Mouse (Mus musculus) heart, embryonic 16.5 days (tissue): ENCODE data around the gene Dcps. TPM values are rescaled to one million over a fixed set of nuclear protein-coding genes. Genes with fewer than 3 reads are reported as not detected.

Experiments used
- ATAC-seq: fragments of 200-750 bp; cut with Nextera tagmentation; replicated peaks from 2 replicates; pipeline ENCODE4 v1.8.0; 2017; ENCODE audit warnings: moderate number of reproducible peaks; ENCODE audit not compliant: insufficient read depth, low FRiP score; ENCODE audit errors: extremely low read depth
- H3K27ac ChIP-seq: fragments of 300-500 bp; sonication (generic); 2 replicates; pipeline ENCODE4 v1.5.1; 2014; ENCODE audit warnings: mild to moderate bottlenecking, low read length, control low read depth, moderate library complexity
- H3K27me3 ChIP-seq: fragments of 300-500 bp; sonication (generic); 2 replicates; pipeline ENCODE4 v1.6.1; 2014; ENCODE audit warnings: low read length, mixed read lengths; ENCODE audit not compliant: control insufficient read depth, insufficient read depth
- H3K36me3 ChIP-seq: fragments of 300-500 bp; sonication (generic); 2 replicates; pipeline ENCODE4 v1.6.1; 2014; ENCODE audit not compliant: control insufficient read depth, insufficient read depth
- H3K4me1 ChIP-seq: fragments of 300-500 bp; sonication (generic); 2 replicates; pipeline ENCODE4 v1.6.1; 2014; ENCODE audit warnings: low read length, mixed read lengths; ENCODE audit not compliant: control insufficient read depth, insufficient read depth
- H3K4me2 ChIP-seq: fragments of 300-500 bp; sonication (generic); 2 replicates; pipeline ENCODE4 v1.6.1; 2014; ENCODE audit warnings: low read depth, mild to moderate bottlenecking, control low read depth, low read length
- H3K4me3 ChIP-seq: fragments of 300-500 bp; sonication (generic); 2 replicates; pipeline ENCODE4 v1.5.1; 2014; ENCODE audit warnings: mild to moderate bottlenecking, control low read depth, low read length
- H3K9ac ChIP-seq: fragments of 300-500 bp; sonication (generic); 2 replicates; pipeline ENCODE4 v1.6.1; 2014; ENCODE audit warnings: low read length, control low read depth
- H3K9me3 ChIP-seq: fragments of 300-500 bp; sonication (generic); replicated peaks from 2 replicates; pipeline ENCODE4 v1.6.1; 2016; ENCODE audit warnings: low read length; ENCODE audit not compliant: control insufficient read depth
- WGBS: fragments of 180-500 bp; shearing (Covaris S2); extraction: QIAGEN DNeasy Blood & Tissue Kit; methylation state at CpG from one replicate; pipeline ENCODE4 v1.1.7; 2014; 5-methylcytosine and 5-hydroxymethylcytosine counted together
- polyA plus RNA-seq: library from polyadenylated mRNA; unstranded; fragments of >200 nt; fragmentation: Nextera tagmentation; extraction: Ambion mirVana; gene quantifications from 2 replicates; pipeline ENCODE4 v1.2.1, GENCODE M21; 2015

Gene Dcps
- polyA plus RNA-seq, 1 experiment from 2014 or later = 60.2 TPM

DNA sequence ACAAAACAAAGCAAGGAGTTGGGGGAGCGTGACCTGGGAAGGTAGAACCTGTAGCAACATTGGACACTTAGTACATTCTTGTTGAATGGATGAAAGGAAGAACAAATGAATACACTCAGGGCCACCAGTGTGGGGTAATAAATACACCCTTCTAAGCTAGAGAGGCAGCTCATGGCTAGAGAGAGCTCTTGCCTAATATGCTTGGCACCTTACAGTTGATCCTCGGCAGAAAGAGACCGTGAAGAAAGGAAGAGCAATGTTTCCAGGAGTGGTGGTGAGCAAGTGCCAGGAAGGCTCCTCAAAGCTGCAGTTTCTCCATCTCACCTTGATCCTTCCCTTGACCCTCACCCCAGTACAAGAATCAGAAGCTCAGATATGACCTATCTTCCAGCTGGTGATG, 47.3 kb downstream of the Dcps start:
- Histone ChIP-seq H3K4me1 (peaks cover 12% of the 10 kb centered on the region), H3K4me2 (no peak overlapping the region), H3K4me3 (no peak overlapping the region), H3K9ac (no peak overlapping the region), H3K36me3 (peaks cover 9% of the 10 kb centered on the region; the same call in 1 of the 2 replicates), H3K27ac (no peak overlapping the region), H3K9me3 (no peaks in the 10 kb centered on the region), H3K27me3 (no peaks in the 10 kb centered on the region)
- no peak for ATAC-seq
- WGBS = 78% methylated on average over 3 of the region's 3 CpGs

DNA sequence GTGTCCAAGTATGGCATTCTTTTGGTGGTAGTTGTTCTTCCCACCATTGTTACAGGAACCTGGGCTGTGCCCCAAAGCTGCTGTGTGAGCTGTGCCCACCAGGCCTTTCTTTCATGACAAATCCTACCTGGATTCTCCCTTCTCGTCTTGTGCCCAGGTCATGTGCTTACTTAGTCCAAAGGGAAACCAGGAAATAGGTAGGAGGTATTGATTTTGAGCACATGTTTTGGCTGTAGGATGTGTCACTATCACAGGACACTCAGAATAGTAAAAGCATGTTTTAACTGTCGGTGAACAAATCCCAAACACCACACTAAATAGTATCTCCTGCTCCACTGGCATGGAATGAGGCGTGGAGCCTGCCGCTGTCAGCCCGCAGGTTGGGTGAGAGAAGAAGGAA, 48.3 kb downstream of the Dcps start:
- Histone ChIP-seq H3K36me3 (peaks cover 9% of the 10 kb centered on the region; the same call in 1 of the 2 replicates), H3K9me3 (no peaks in the 10 kb centered on the region), H3K4me1 (peaks cover 12% of the 10 kb centered on the region), H3K4me3 (no peak overlapping the region), H3K27me3 (no peaks in the 10 kb centered on the region), H3K27ac (no peak overlapping the region), H3K9ac (no peak overlapping the region), H3K4me2 (no peak overlapping the region)
- ATAC-seq = no peak
- 83% methylated on average over 5 of the region's 5 CpGs for WGBS

DNA sequence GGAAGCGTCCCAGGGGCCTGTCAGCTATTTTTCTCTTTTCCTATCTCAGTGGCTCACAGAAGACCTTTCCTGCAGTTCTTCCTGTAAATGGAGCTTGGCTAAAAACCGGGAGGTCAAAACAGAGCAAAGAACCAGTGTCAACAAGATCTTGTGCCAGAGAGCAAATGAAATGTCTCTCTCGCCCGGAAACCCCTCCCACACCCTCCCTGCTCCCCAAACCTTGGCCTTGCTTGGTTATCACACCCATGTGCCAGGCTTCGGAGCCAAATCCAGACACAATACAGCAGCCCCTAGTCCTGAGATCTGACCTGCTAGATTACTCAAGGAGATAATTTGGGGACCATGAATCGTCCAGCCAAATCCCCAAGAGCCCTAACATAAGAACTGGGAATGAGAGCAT, 48.7 kb downstream of the Dcps start:
- H3K4me1 ChIP-seq = peaks cover 12% of the 10 kb centered on the region
- WGBS = 66% methylated on average over 6 of the region's 6 CpGs
- H3K36me3 ChIP-seq = peaks cover 9% of the 10 kb centered on the region; the same call in 1 of the 2 replicates
- peak; percentile 41; the same call in 1 of the 2 replicates for ATAC-seq
- H3K4me3 ChIP-seq = no peak overlapping the region
- no peak overlapping the region for H3K9ac ChIP-seq
- no peak overlapping the region for H3K4me2 ChIP-seq
- no peaks in the 10 kb centered on the region for H3K27me3 ChIP-seq
- no peaks in the 10 kb centered on the region for H3K9me3 ChIP-seq
- H3K27ac ChIP-seq = peak overlapping the region; percentile 54

DNA sequence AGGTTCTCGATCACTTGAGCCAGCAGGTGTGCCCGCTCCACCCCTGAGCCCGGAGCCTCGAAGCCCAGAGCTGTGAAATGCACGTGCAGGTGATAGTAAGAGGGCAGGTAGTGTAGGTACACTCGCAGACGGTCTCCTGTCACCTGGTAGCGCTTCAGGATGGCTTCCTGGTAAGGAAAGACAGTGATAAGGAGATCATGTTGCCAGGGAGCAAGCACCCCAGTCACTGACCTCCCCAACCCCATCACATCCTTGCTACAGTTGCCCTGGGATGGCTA, 51.2 kb downstream of the Dcps start:
- H3K27ac ChIP-seq = no peak overlapping the region; the same call in 1 of the 2 replicates

DNA sequence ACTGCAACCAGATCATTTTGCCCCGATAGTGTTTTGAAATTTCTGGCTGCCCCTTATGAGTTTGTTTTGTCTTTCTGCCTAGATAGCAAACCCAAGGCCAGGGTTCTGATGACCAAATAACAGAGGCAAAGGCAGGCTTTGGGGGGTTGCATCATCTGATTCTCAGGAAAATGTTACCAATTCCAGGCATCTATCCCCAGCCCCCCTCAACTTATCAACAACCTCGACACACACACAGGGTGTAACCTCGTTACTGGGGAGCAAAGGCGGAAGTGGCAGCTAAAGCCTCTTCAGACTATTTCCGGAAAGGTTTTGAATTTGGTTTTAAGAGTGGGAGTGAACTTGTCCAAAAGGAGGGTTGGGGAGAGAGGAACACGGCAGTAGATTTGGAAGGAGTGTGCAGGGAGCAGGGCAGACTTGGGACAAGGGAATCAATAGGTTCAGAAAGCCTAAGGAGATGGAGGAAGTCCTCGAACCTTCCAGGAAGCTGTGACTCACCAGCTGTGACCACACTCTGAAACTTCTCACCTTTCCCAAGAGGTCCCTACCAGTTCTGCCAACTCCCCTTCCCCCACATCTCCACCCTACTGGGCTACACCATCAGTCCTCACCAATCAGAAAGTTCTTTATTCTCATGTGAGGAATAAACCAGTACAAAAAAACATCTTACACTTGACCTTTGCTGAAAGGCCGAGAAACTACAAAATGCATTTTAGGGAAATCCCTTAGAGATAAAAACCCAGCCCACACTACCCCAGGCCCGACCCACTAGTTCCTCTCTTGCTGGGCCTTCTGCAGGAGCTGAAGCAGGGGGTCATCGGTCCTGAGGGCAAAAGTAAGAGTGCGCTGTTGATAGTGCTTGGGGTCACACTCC, 51.8 kb downstream of the Dcps start:
- H3K4me2 ChIP-seq = no peak overlapping the region
- no peaks in the 10 kb centered on the region for H3K27me3 ChIP-seq
- H3K9ac ChIP-seq = no peak overlapping the region
- no peak overlapping the region for H3K4me3 ChIP-seq
- H3K36me3 ChIP-seq = peaks cover 9% of the 10 kb centered on the region; the same call in 1 of the 2 replicates
- no peak for ATAC-seq
- no peaks in the 10 kb centered on the region for H3K9me3 ChIP-seq
- H3K4me1 ChIP-seq = peaks cover 10% of the 10 kb centered on the region
- peak overlapping the region; percentile 43 for H3K27ac ChIP-seq
- WGBS = 54% methylated on average over 11 of the region's 11 CpGs

More for the DNA sequence above, 51.2 kb downstream of the Dcps start:
- no peaks in the 10 kb centered on the region for H3K27me3 ChIP-seq
- 89% methylated on average over 8 of the region's 8 CpGs for WGBS
- H3K4me1 ChIP-seq = peaks cover 12% of the 10 kb centered on the region
- H3K9ac ChIP-seq = no peak overlapping the region
- peaks cover 9% of the 10 kb centered on the region; the same call in 1 of the 2 replicates for H3K36me3 ChIP-seq
- H3K9me3 ChIP-seq = no peaks in the 10 kb centered on the region
- H3K4me3 ChIP-seq = no peak overlapping the region
- ATAC-seq = no peak
- no peak overlapping the region for H3K4me2 ChIP-seq

DNA sequence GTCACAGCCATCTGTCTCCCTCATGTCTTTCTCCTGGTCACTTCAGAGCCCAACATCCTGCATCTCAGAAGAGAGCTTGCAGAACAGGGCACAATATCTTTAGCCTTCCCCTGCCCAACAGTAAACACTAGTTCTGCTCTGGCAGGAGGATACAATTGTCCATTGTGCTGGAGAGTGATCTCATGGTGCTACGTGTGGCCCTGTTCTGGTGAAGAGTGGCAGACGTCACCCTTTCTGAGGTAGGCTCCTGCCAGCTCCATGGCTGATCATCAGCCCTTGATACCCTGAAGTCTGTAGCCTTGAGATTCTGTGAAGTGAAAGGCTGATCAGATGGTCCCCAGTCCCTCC, 52.4 kb downstream of the Dcps start:
- H3K4me2 ChIP-seq = no peak overlapping the region
- peak overlapping the region; percentile 43 for H3K27ac ChIP-seq
- H3K4me3 ChIP-seq = no peak overlapping the region
- peaks cover 9% of the 10 kb centered on the region; the same call in 1 of the 2 replicates for H3K36me3 ChIP-seq
- no peak overlapping the region for H3K9ac ChIP-seq
- peaks cover 6% of the 10 kb centered on the region; the same call in 1 of the 2 replicates for H3K4me1 ChIP-seq
- WGBS = 69% methylated on average over 2 of the region's 2 CpGs
- no peaks in the 10 kb centered on the region for H3K27me3 ChIP-seq
- H3K9me3 ChIP-seq = no peaks in the 10 kb centered on the region
- ATAC-seq = no peak

DNA sequence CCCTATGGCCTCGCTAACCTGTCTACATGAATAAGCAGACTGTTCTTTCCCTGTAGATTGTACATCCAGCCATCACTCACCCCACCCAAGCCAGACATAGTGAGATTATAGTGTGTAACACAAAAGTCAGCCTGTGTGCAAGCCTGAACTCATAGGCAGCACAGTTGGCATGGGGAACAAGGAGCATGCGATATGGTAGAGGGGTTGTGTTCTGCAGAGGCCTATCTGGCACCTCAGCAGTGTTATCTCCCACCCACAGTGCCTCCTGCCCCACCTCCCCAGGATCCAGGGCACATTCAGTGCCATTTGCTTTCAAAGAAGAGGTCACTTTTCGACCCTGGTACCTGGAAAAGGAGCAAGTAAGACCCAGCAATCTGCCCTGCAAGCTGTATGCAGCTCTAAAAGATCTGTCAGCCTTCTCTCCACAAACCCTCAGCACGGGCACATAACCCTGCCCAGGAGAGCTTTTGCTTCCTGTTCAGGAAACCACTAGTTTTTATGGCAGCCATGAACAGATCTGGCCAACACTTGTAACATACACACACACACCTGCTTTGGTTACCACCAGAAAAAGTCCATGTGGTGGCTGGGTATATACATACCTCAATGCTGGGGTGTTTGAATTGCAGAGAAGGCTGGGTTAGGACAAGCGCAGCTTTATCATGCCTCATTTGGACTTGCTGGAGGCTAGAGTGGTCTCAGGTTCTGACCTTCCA, 53.2 kb downstream of the Dcps start:
- WGBS = 64% methylated on average over 5 of the region's 5 CpGs
- peak overlapping the region; percentile 43 for H3K27ac ChIP-seq
- ATAC-seq = no peak
- H3K9me3 ChIP-seq = no peaks in the 10 kb centered on the region
- H3K36me3 ChIP-seq = peaks cover 9% of the 10 kb centered on the region; the same call in 1 of the 2 replicates
- H3K27me3 ChIP-seq = no peaks in the 10 kb centered on the region
- H3K4me3 ChIP-seq = no peak overlapping the region
- peaks cover 10% of the 10 kb centered on the region for H3K4me1 ChIP-seq
- no peak overlapping the region for H3K4me2 ChIP-seq
- H3K9ac ChIP-seq = no peak overlapping the region

DNA sequence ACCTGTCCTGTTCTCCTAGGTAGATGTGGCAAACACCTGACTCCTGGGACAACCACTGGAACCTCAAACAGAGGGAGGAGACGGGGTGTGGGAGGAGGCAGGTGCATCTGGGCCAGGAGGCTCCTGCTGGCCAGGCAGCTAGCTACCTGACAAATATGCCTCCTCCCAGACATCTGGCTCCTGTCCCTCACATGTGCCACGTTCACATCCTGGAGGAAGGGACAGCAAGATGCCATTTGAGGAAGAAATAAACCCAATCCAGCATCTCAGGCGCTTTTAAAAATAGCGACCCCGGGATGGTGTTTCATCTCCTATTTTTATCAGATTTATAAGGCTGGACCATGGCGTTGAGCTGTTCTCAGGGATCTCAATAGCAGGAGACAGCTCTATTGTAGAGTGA, 56.7 kb downstream of the Dcps start, which contains the start of gene St3gal4:
St3gal4 (minus strand) TSS at position 101 of the 400 bp plus-strand sequence.
- 78% methylated on average over 6 of the region's 6 CpGs for WGBS

DNA sequence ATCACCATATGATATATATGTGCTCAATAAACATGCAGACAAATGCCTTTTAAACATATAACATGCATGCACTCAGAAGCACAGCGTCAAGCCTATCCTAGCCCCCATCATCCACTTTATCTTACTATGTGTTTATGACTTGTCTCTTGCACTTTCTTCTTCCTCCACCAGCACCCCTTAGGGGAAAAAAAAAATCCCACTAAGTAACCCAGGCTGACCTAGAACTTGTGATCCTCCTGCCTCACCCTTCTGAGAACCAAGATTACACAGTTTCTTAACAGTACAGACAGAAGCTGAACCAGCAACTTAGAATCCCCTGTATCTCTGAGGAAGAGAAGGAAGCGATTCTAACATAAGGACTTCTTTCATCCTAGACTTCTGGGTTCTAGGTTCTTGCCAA, 57.3 kb downstream of the Dcps start:
- no peaks in the 10 kb centered on the region for H3K36me3 ChIP-seq
- no peak overlapping the region for H3K27ac ChIP-seq
- WGBS = 81% methylated on average over 2 of the region's 2 CpGs
- no peak for ATAC-seq
- H3K27me3 ChIP-seq = no peaks in the 10 kb centered on the region
- no peak overlapping the region for H3K4me3 ChIP-seq
- H3K9ac ChIP-seq = no peak overlapping the region
- peaks cover 24% of the 10 kb centered on the region for H3K4me1 ChIP-seq
- no peak overlapping the region for H3K4me2 ChIP-seq
- no peaks in the 10 kb centered on the region for H3K9me3 ChIP-seq

More for the DNA sequence above, 56.7 kb downstream of the Dcps start, which contains the start of gene St3gal4:
- Histone ChIP-seq H3K9ac (no peak within 1 kb of the TSS), H3K9me3 (no peaks in the 10 kb centered on the region), H3K36me3 (no peaks in the 10 kb centered on the region), H3K27ac (peak within 1 kb of the TSS; percentile 92), H3K4me3 (no peak within 1 kb of the TSS), H3K4me1 (peaks cover 26% of the 10 kb centered on the region), H3K4me2 (peak within 1 kb of the TSS; percentile 89), H3K27me3 (no peaks in the 10 kb centered on the region)
- ATAC-seq = no peak
